Mouse (Mus musculus): ENCODE data around the gene Uqcc1. TPM values are rescaled to one million over a fixed set of nuclear protein-coding genes. Genes with fewer than 3 reads are reported as not detected.

Uqcc1 gene
- 20.6 and 23.1 TPM in 2 replicates for total RNA-seq (2017)

GRCm38 (mm10) chr2:155929531-155930442 lies at the start of gene Uqcc1:
Uqcc1 (minus strand) TSS chr2:155930310.
- ATAC-seq (ENCODE audit: extremely low read depth, insufficient number of reproducible peaks, low FRiP score, poor library complexity, severe bottlenecking): peak; percentile 98

GRCm38 (mm10) chr2:155979328-155979991 lies 49.4 kb upstream of the Uqcc1 start:
- ATAC-seq (ENCODE audit: extremely low read depth, insufficient number of reproducible peaks, low FRiP score, poor library complexity, severe bottlenecking): peak; percentile 93

- ATAC-seq (ENCODE audit: extremely low read depth, insufficient number of reproducible peaks, low FRiP score, poor library complexity, severe bottlenecking): peak; percentile 51; the same call in 1 of the 2 replicates
Observed at GRCm38 (mm10) chr2:155974087-155974731, 44.1 kb upstream of the Uqcc1 start.

- ATAC-seq (ENCODE audit: extremely low read depth, insufficient number of reproducible peaks, low FRiP score, poor library complexity, severe bottlenecking): no peak
Observed at GRCm38 (mm10) chr2:155973348-155973747, 43.2 kb upstream of the Uqcc1 start.

GRCm38 (mm10) chr2:155962991-155963390 lies 32.9 kb upstream of the Uqcc1 start:
- no peak for ATAC-seq (ENCODE audit: extremely low read depth, insufficient number of reproducible peaks, low FRiP score, poor library complexity, severe bottlenecking)

- no peak for ATAC-seq (ENCODE audit: extremely low read depth, insufficient number of reproducible peaks, low FRiP score, poor library complexity, severe bottlenecking)
Observed at GRCm38 (mm10) chr2:155961862-155962261, 31.8 kb upstream of the Uqcc1 start.

- ATAC-seq (ENCODE audit: extremely low read depth, insufficient number of reproducible peaks, low FRiP score, poor library complexity, severe bottlenecking): no peak
Observed at GRCm38 (mm10) chr2:155959981-155960380, 29.9 kb upstream of the Uqcc1 start.

GRCm38 (mm10) chr2:155956134-155957059 lies 26.3 kb upstream of the Uqcc1 start, which contains the start of gene Cep250:
Cep250 (plus strand) TSS chr2:155956458.
- ATAC-seq (ENCODE audit: extremely low read depth, insufficient number of reproducible peaks, low FRiP score, poor library complexity, severe bottlenecking): peak; percentile 91

- no peak for ATAC-seq (ENCODE audit: extremely low read depth, insufficient number of reproducible peaks, low FRiP score, poor library complexity, severe bottlenecking)
Observed at GRCm38 (mm10) chr2:155952006-155952405, 21.9 kb upstream of the Uqcc1 start.

GRCm38 (mm10) chr2:155949362-155949761 lies 19.3 kb upstream of the Uqcc1 start:
- no peak for ATAC-seq (ENCODE audit: extremely low read depth, insufficient number of reproducible peaks, low FRiP score, poor library complexity, severe bottlenecking)

- no peak for ATAC-seq (ENCODE audit: extremely low read depth, insufficient number of reproducible peaks, low FRiP score, poor library complexity, severe bottlenecking)
Observed at GRCm38 (mm10) chr2:155947390-155948002, 17.4 kb upstream of the Uqcc1 start.

- no peak for ATAC-seq (ENCODE audit: extremely low read depth, insufficient number of reproducible peaks, low FRiP score, poor library complexity, severe bottlenecking)
Observed at GRCm38 (mm10) chr2:155946499-155946898, 16.4 kb upstream of the Uqcc1 start.

GRCm38 (mm10) chr2:155946069-155946468 lies 16.0 kb upstream of the Uqcc1 start:
- peak; percentile 33; the same call in 1 of the 2 replicates for ATAC-seq (ENCODE audit: extremely low read depth, insufficient number of reproducible peaks, low FRiP score, poor library complexity, severe bottlenecking)

- ATAC-seq (ENCODE audit: extremely low read depth, insufficient number of reproducible peaks, low FRiP score, poor library complexity, severe bottlenecking): no peak
Observed at GRCm38 (mm10) chr2:155945580-155945979, 15.5 kb upstream of the Uqcc1 start.

- no peak for ATAC-seq (ENCODE audit: extremely low read depth, insufficient number of reproducible peaks, low FRiP score, poor library complexity, severe bottlenecking)
Observed at GRCm38 (mm10) chr2:155945124-155945523, 15.0 kb upstream of the Uqcc1 start, which contains the start of gene Gdf5. Gdf5 (minus strand) TSS chr2:155945367.

GRCm38 (mm10) chr2:155944685-155945084 lies 14.6 kb upstream of the Uqcc1 start:
- ATAC-seq (ENCODE audit: extremely low read depth, insufficient number of reproducible peaks, low FRiP score, poor library complexity, severe bottlenecking): no peak

GRCm38 (mm10) chr2:155943463-155943862 lies 13.4 kb upstream of the Uqcc1 start:
- ATAC-seq (ENCODE audit: extremely low read depth, insufficient number of reproducible peaks, low FRiP score, poor library complexity, severe bottlenecking): no peak

Data from neutrophil, adult 5-6 weeks (primary cell).